Mouse (Mus musculus) kidney, adult 9 months (tissue): Measurements from ENCODE around the gene Sh3pxd2b.

Source experiments
- DNase-seq: peaks from one replicate; pipeline ENCODE4 v3.0.0; 2022

The Sh3pxd2b gene

GRCm38 (mm10) chr11:32347607-32348432, at the start of gene Sh3pxd2b:
Sh3pxd2b (plus strand) TSS chr11:32347820.
- peak; percentile 36 for DNase-seq

GRCm38 (mm10) chr11:32297866-32298531, 49.6 kb upstream of the Sh3pxd2b start:
- no peak for DNase-seq

GRCm38 (mm10) chr11:32298532-32298918, 49.1 kb upstream of the Sh3pxd2b start:
- no peak for DNase-seq

GRCm38 (mm10) chr11:32299865-32300264, 47.8 kb upstream of the Sh3pxd2b start, which contains the start of gene Hbq1a:
Hbq1a (plus strand) TSS chr11:32300069.
- DNase-seq = peak; percentile 63

- no peak for DNase-seq
Observed at GRCm38 (mm10) chr11:32300279-32301267, 47.0 kb upstream of the Sh3pxd2b start.

GRCm38 (mm10) chr11:32301506-32301905, 46.1 kb upstream of the Sh3pxd2b start:
- no peak for DNase-seq

GRCm38 (mm10) chr11:32302824-32303419, 44.7 kb upstream of the Sh3pxd2b start:
- no peak for DNase-seq

- no peak for DNase-seq
Observed at GRCm38 (mm10) chr11:32303455-32303854, 44.2 kb upstream of the Sh3pxd2b start.

- DNase-seq = no peak
Observed at GRCm38 (mm10) chr11:32307006-32307405, 40.6 kb upstream of the Sh3pxd2b start.

GRCm38 (mm10) chr11:32309446-32309845, 38.2 kb upstream of the Sh3pxd2b start:
- no peak for DNase-seq

- no peak for DNase-seq
Observed at GRCm38 (mm10) chr11:32309928-32310327, 37.7 kb upstream of the Sh3pxd2b start.

- no peak for DNase-seq
Observed at GRCm38 (mm10) chr11:32316009-32316408, 31.6 kb upstream of the Sh3pxd2b start.

- no peak for DNase-seq
Observed at GRCm38 (mm10) chr11:32320507-32321195, 27.0 kb upstream of the Sh3pxd2b start.

- peak; percentile 62 for DNase-seq
Observed at GRCm38 (mm10) chr11:32321196-32321565, 26.4 kb upstream of the Sh3pxd2b start.

GRCm38 (mm10) chr11:32324609-32325008, 23.0 kb upstream of the Sh3pxd2b start:
- peak; percentile 90 for DNase-seq

- DNase-seq = peak; percentile 50
Observed at GRCm38 (mm10) chr11:32331075-32331474, 16.5 kb upstream of the Sh3pxd2b start.

- DNase-seq = no peak
Observed at GRCm38 (mm10) chr11:32331861-32332260, 15.8 kb upstream of the Sh3pxd2b start.

- no peak for DNase-seq
Observed at GRCm38 (mm10) chr11:32333235-32333634, 14.4 kb upstream of the Sh3pxd2b start.

GRCm38 (mm10) chr11:32336435-32336907, 11.1 kb upstream of the Sh3pxd2b start:
- DNase-seq = no peak

- peak; percentile 47 for DNase-seq
Observed at GRCm38 (mm10) chr11:32339131-32339531, 8.5 kb upstream of the Sh3pxd2b start.
